ENCODE assay signal across 13 mouse cellular contexts in the genomic region with DNA sequence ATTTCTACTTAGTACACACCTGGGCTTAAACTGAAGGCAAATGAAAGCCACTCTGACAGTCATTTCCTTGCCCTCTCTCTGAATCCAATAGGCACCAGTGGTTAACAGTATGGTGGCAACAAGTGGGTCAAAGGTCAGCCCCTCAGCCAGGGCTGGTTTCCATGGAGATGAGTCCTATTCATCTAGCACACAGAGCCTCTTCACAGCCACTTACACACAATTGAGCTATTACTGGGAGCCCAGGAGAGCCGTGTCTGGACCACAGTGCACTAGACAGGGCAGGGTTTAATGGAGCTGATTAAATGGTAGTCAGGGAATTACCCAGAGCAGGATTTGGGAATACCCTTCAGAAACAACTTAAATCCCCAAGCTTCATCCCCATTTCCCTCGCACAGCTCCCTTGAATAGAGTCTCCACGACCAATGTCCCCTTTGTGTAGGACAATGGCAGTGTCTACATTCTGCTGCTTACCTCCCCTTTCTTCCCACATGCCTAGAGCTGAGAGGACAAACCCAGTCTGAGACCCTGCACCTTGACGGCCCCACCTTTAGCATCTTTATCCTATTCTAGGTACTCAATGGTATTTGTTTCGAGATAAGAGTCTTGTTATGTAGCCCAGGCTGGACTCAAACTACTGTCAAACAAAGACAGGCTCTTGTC.
DNase-seq lines count a peak whose midpoint lies in the region; ATAC-seq and TF ChIP-seq lines count a peak whose summit lies in the region.
"Had no signal": no experiment of that assay in that cellular context is flagged by ENCODE, and none has a peak within 500 bp of the region (broad histone marks: within the 10 kb centered on the region; RNA-seq: fewer than 3 reads in every experiment).

No protein-coding gene starts in this region.

- TF ChIP-seq EP300 in heart, adult 2 months (IDR thresholded peaks at IDR 0.05; ENCODE audit: insufficient read depth, low read depth, low read length), result no peak

- no peak for TF ChIP-seq POLR2A in heart, adult 2 months (IDR thresholded peaks at IDR 0.05; ENCODE audit: insufficient read depth, low read depth, low read length)

- intact Hi-C loops in left cerebral cortex, postnatal 4 days (cut with DNase I), result no loop called here
- intact Hi-C loops in left cerebral cortex, postnatal 36 days (cut with DNase I), result no loop called here
- intact Hi-C loops in heart, adult 2 months (cut with DNase I), result no loop called here

- DNase-seq in left cerebral cortex, postnatal 4 days, result peak; percentile 18
- DNase-seq in left cerebral cortex, postnatal 36 days (ENCODE audit: low spot score in 2 of 2), result no peak
- DNase-seq in mesoderm, embryonic 11.5 days (ENCODE audit: low read depth, low spot score), result peak; percentile 89
- DNase-seq in heart, adult 2 months, result no peak
- DNase-seq in frontal cortex, postnatal 36 days (ENCODE audit: low spot score in 2 of 2), result no peak
- DNase-seq: cerebellum, postnatal 36 days; thymus, postnatal 14 days had no signal

- TF ChIP-seq CTCF in heart, adult 2 months (IDR thresholded peaks at IDR 0.05), result no peak

- H3K79me2 ChIP-seq in heart, adult 2 months (replicated peaks; ENCODE audit: control insufficient read depth, insufficient read depth, low read length), result no peaks in the 10 kb centered on the region; the same call in 1 of the 2 replicates

- WGBS in forebrain, embryonic 13.5 days, result 7% methylated on average over 5 of the region's 5 CpGs
- WGBS in neural tube, embryonic 15.5 days, result 19% methylated on average over 5 of the region's 5 CpGs
- WGBS in heart, adult 2 months, result 90% methylated on average over 5 of the region's 5 CpGs

- no peak overlapping the region for H3K27ac ChIP-seq in forebrain, embryonic 13.5 days
- no peak overlapping the region for H3K27ac ChIP-seq in neural tube, embryonic 15.5 days (replicated peaks)
- no peak overlapping the region for H3K27ac ChIP-seq in heart, adult 2 months
- H3K27ac ChIP-seq: heart, embryonic 10.5 days; limb, embryonic 13.5 days; lung, embryonic 15.5 days had no signal

- H3K4me1 ChIP-seq in forebrain, embryonic 13.5 days, result peaks cover 32% of the 10 kb centered on the region
- peaks cover 23% of the 10 kb centered on the region for H3K4me1 ChIP-seq in neural tube, embryonic 15.5 days
- H3K4me1 ChIP-seq in heart, adult 2 months (ENCODE audit: control insufficient read depth, insufficient read depth, low read length), result peaks cover 9% of the 10 kb centered on the region

- no peak overlapping the region for H3K4me3 ChIP-seq in forebrain, embryonic 13.5 days
- no peak overlapping the region for H3K4me3 ChIP-seq in neural tube, embryonic 15.5 days (replicated peaks)
- H3K4me3 ChIP-seq in heart, adult 2 months, result no peak overlapping the region
- H3K4me3 ChIP-seq: heart, embryonic 10.5 days; limb, embryonic 13.5 days; lung, embryonic 15.5 days had no signal

- no peak overlapping the region for H3K9ac ChIP-seq in forebrain, embryonic 13.5 days
- no peak overlapping the region for H3K9ac ChIP-seq in neural tube, embryonic 15.5 days (replicated peaks)
- H3K9ac ChIP-seq in heart, adult 2 months (ENCODE audit: low read depth, low read length), result no peak overlapping the region
- H3K9ac ChIP-seq: limb, embryonic 13.5 days; lung, embryonic 15.5 days had no signal

- H3K27me3 ChIP-seq in forebrain, embryonic 13.5 days, result no peaks in the 10 kb centered on the region
- H3K27me3 ChIP-seq in neural tube, embryonic 15.5 days (replicated peaks), result no peaks in the 10 kb centered on the region
- H3K27me3 ChIP-seq in heart, adult 2 months (ENCODE audit: control insufficient read depth, insufficient read depth, low read length), result no peaks in the 10 kb centered on the region
- H3K27me3 ChIP-seq: limb, embryonic 13.5 days; lung, embryonic 15.5 days had no signal

- no peak overlapping the region for H3K4me2 ChIP-seq in forebrain, embryonic 13.5 days
- H3K4me2 ChIP-seq in neural tube, embryonic 15.5 days, result no peak overlapping the region
- H3K4me2 ChIP-seq: limb, embryonic 13.5 days; lung, embryonic 15.5 days had no signal

- no peaks in the 10 kb centered on the region for H3K36me3 ChIP-seq in forebrain, embryonic 13.5 days (ENCODE audit: poor library complexity, severe bottlenecking)
- H3K36me3 ChIP-seq in neural tube, embryonic 15.5 days, result no peaks in the 10 kb centered on the region
- H3K36me3 ChIP-seq in heart, adult 2 months (ENCODE audit: control insufficient read depth, insufficient read depth, low read length), result no peaks in the 10 kb centered on the region
- H3K36me3 ChIP-seq: lung, embryonic 15.5 days had no signal

- no peaks in the 10 kb centered on the region for H3K9me3 ChIP-seq in forebrain, embryonic 13.5 days (replicated peaks)
- H3K9me3 ChIP-seq in neural tube, embryonic 15.5 days (replicated peaks), result no peaks in the 10 kb centered on the region
- H3K9me3 ChIP-seq: heart, embryonic 10.5 days; limb, embryonic 13.5 days; lung, embryonic 15.5 days had no signal

- peak; percentile 85; the same call in 1 of the 2 replicates for ATAC-seq in forebrain, embryonic 13.5 days
- peak; percentile 80 for ATAC-seq in neural tube, embryonic 15.5 days (ENCODE audit: low FRiP score)
- no peak for ATAC-seq in cerebellum, adult (ENCODE audit: insufficient number of reproducible peaks, low FRiP score, low TSS enrichment)

Comparison
In these comparisons a context has a peak if more than half of its experiments do, and no peak if none do; other contexts are left out.
1. DNase-seq: peak in left cerebral cortex, postnatal 4 days (single experiment) and mesoderm, embryonic 11.5 days (single experiment); none in left cerebral cortex, postnatal 36 days (0 of 2), heart, adult 2 months (0 of 2) and frontal cortex, postnatal 36 days (0 of 2).